Mouse (Mus musculus) liver, embryonic 15.5 days (tissue): ENCODE measurements around the gene Bid. TPM values are rescaled to one million over a fixed set of nuclear protein-coding genes. Genes with fewer than 3 reads are reported as not detected.

Experiments
- ATAC-seq: fragments of 200-750 bp; cut with Nextera tagmentation; 2 replicates; pipeline ENCODE4 v1.8.0; 2017; ENCODE audit warnings: moderate number of reproducible peaks, mild to moderate bottlenecking, moderate library complexity; ENCODE audit not compliant: insufficient read depth
- H3K27ac ChIP-seq: fragments of 300-500 bp; sonication (generic); replicated peaks from 2 replicates; pipeline ENCODE4 v1.5.1; 2015; ENCODE audit warnings: mild to moderate bottlenecking, inconsistent platforms
- H3K27me3 ChIP-seq: fragments of 300-500 bp; sonication (generic); 2 replicates; pipeline ENCODE4 v1.6.1; 2015; ENCODE audit warnings: mild to moderate bottlenecking, inconsistent platforms
- H3K36me3 ChIP-seq: fragments of 300-500 bp; sonication (generic); replicated peaks from 2 replicates; pipeline ENCODE4 v1.6.1; 2015; ENCODE audit warnings: moderate library complexity, mild to moderate bottlenecking, inconsistent platforms
- H3K4me1 ChIP-seq: fragments of 300-500 bp; sonication (generic); replicated peaks from 2 replicates; pipeline ENCODE4 v1.6.1; 2015; ENCODE audit warnings: inconsistent platforms
- H3K4me2 ChIP-seq: fragments of 300-500 bp; sonication (generic); 2 replicates; pipeline ENCODE4 v1.6.1; 2015; ENCODE audit warnings: moderate library complexity, mild to moderate bottlenecking, inconsistent platforms
- H3K4me3 ChIP-seq: fragments of 300-500 bp; sonication (generic); replicated peaks from 2 replicates; pipeline ENCODE4 v1.5.1; 2015; ENCODE audit warnings: mild to moderate bottlenecking, inconsistent platforms
- H3K9ac ChIP-seq: fragments of 300-500 bp; sonication (generic); 2 replicates; pipeline ENCODE4 v1.6.1; 2015; ENCODE audit warnings: moderate library complexity, mild to moderate bottlenecking, inconsistent platforms
- H3K9me3 ChIP-seq: fragments of 300-500 bp; sonication (generic); replicated peaks from 2 replicates; pipeline ENCODE4 v1.6.1; 2016; ENCODE audit warnings: inconsistent platforms
- WGBS: fragments of 180-500 bp; shearing (Covaris S2); methylation state at CpG from one replicate; pipeline ENCODE4 v1.1.7; 2015; ENCODE audit warnings: mixed read lengths; ENCODE audit not compliant: insufficient replicate concordance; 5-methylcytosine and 5-hydroxymethylcytosine counted together
- polyA plus RNA-seq: library from polyadenylated mRNA; unstranded; fragments of >200 nt; fragmentation: Nextera tagmentation; extraction: Ambion mirVana; gene quantifications from 2 replicates; pipeline ENCODE4 v1.2.1, GENCODE M21; 2015

Gene Bid
- polyA plus RNA-seq, 1 experiment from 2014 or later = 22.0 TPM

GRCm38 (mm10) chr6:120945510-120945909, 28.9 kb upstream of the Bid start:
- H3K4me3 ChIP-seq = no peak overlapping the region
- H3K4me1 ChIP-seq = peaks cover 4% of the 10 kb centered on the region; the same call in 1 of the 2 replicates
- no peak overlapping the region for H3K27ac ChIP-seq
- ATAC-seq = no peak
- 88% methylated on average over 9 of the region's 9 CpGs for whole genome bisulfite sequencing
- no peaks in the 10 kb centered on the region for H3K27me3 ChIP-seq
- no peak overlapping the region for H3K4me2 ChIP-seq
- H3K9ac ChIP-seq = no peak overlapping the region
- no peaks in the 10 kb centered on the region for H3K9me3 ChIP-seq
- H3K36me3 ChIP-seq = peaks cover 48% of the 10 kb centered on the region

GRCm38 (mm10) chr6:120943964-120944363, 27.3 kb upstream of the Bid start:
- Histone ChIP-seq H3K4me3 (no peak overlapping the region), H3K4me2 (no peak overlapping the region), H3K36me3 (peaks cover 33% of the 10 kb centered on the region), H3K9me3 (no peaks in the 10 kb centered on the region), H3K4me1 (peaks cover 4% of the 10 kb centered on the region; the same call in 1 of the 2 replicates), H3K9ac (no peak overlapping the region), H3K27ac (no peak overlapping the region), H3K27me3 (no peaks in the 10 kb centered on the region)
- WGBS = 75% methylated on average over 5 of the region's 5 CpGs
- ATAC-seq = no peak

- ATAC-seq = no peak
- WGBS = 47% methylated on average over 10 of the region's 10 CpGs
- Histone ChIP-seq H3K9ac (no peak overlapping the region), H3K4me1 (peaks cover 6% of the 10 kb centered on the region; the same call in 1 of the 2 replicates), H3K9me3 (no peaks in the 10 kb centered on the region), H3K36me3 (peaks cover 29% of the 10 kb centered on the region), H3K4me3 (no peak overlapping the region), H3K27me3 (no peaks in the 10 kb centered on the region), H3K27ac (no peak overlapping the region), H3K4me2 (no peak overlapping the region)
Observed at GRCm38 (mm10) chr6:120943551-120943950, 26.9 kb upstream of the Bid start.

GRCm38 (mm10) chr6:120943079-120943478, 26.4 kb upstream of the Bid start:
- no peak for ATAC-seq
- Histone ChIP-seq H3K4me3 (no peak overlapping the region), H3K9ac (no peak overlapping the region), H3K9me3 (no peaks in the 10 kb centered on the region), H3K27ac (no peak overlapping the region), H3K4me2 (no peak overlapping the region), H3K36me3 (peaks cover 24% of the 10 kb centered on the region), H3K4me1 (peaks cover 11% of the 10 kb centered on the region; the same call in 1 of the 2 replicates), H3K27me3 (no peaks in the 10 kb centered on the region)
- WGBS = 70% methylated on average over 2 of the region's 2 CpGs

GRCm38 (mm10) chr6:120941575-120941974, 24.9 kb upstream of the Bid start:
- no peak for ATAC-seq
- no peaks in the 10 kb centered on the region for H3K27me3 ChIP-seq

GRCm38 (mm10) chr6:120941084-120941481, 24.4 kb upstream of the Bid start:
- Histone ChIP-seq H3K36me3 (peaks cover 17% of the 10 kb centered on the region), H3K4me2 (no peak overlapping the region), H3K4me1 (peaks cover 12% of the 10 kb centered on the region; the same call in 1 of the 2 replicates), H3K4me3 (no peak overlapping the region), H3K27me3 (no peaks in the 10 kb centered on the region), H3K9me3 (no peaks in the 10 kb centered on the region), H3K27ac (no peak overlapping the region), H3K9ac (no peak overlapping the region)
- 88% methylated on average over 7 of the region's 7 CpGs for WGBS
- ATAC-seq = no peak

More at GRCm38 (mm10) chr6:120941575-120941974, 24.9 kb upstream of the Bid start:
- Histone ChIP-seq H3K27ac (no peak overlapping the region), H3K9me3 (no peaks in the 10 kb centered on the region), H3K4me1 (peaks cover 12% of the 10 kb centered on the region; the same call in 1 of the 2 replicates), H3K9ac (no peak overlapping the region), H3K36me3 (peaks cover 17% of the 10 kb centered on the region; the same call in 1 of the 2 replicates), H3K4me2 (no peak overlapping the region), H3K4me3 (no peak overlapping the region)
- 91% methylated on average over 13 of the region's 13 CpGs for WGBS

- peaks cover 12% of the 10 kb centered on the region; the same call in 1 of the 2 replicates for H3K4me1 ChIP-seq
- peaks cover 13% of the 10 kb centered on the region for H3K36me3 ChIP-seq
- no peak overlapping the region for H3K4me2 ChIP-seq
- no peaks in the 10 kb centered on the region for H3K9me3 ChIP-seq
- no peaks in the 10 kb centered on the region for H3K27me3 ChIP-seq
- no peak overlapping the region for H3K9ac ChIP-seq
- WGBS = 80% methylated on average over 7 of the region's 7 CpGs
- no peak overlapping the region for H3K4me3 ChIP-seq
- no peak for ATAC-seq
- no peak overlapping the region for H3K27ac ChIP-seq
Observed at GRCm38 (mm10) chr6:120940446-120941083, 23.9 kb upstream of the Bid start.

GRCm38 (mm10) chr6:120939783-120940182, 23.1 kb upstream of the Bid start:
- no peaks in the 10 kb centered on the region for H3K27me3 ChIP-seq
- H3K4me1 ChIP-seq = peaks cover 12% of the 10 kb centered on the region; the same call in 1 of the 2 replicates
- no peak for ATAC-seq
- H3K4me3 ChIP-seq = no peak overlapping the region
- H3K9me3 ChIP-seq = no peaks in the 10 kb centered on the region
- H3K36me3 ChIP-seq = peaks cover 9% of the 10 kb centered on the region
- H3K27ac ChIP-seq = no peak overlapping the region
- no peak overlapping the region for H3K9ac ChIP-seq
- WGBS = 84% methylated on average over 3 of the region's 3 CpGs
- no peak overlapping the region for H3K4me2 ChIP-seq

- Histone ChIP-seq H3K36me3 (peaks cover 18% of the 10 kb centered on the region), H3K9ac (no peak overlapping the region), H3K4me1 (peaks cover 12% of the 10 kb centered on the region; the same call in 1 of the 2 replicates), H3K27ac (no peak overlapping the region), H3K9me3 (no peaks in the 10 kb centered on the region), H3K27me3 (no peaks in the 10 kb centered on the region), H3K4me2 (no peak overlapping the region), H3K4me3 (no peak overlapping the region)
- WGBS = 82% methylated on average over 12 of the region's 12 CpGs
- no peak for ATAC-seq
Observed at GRCm38 (mm10) chr6:120938763-120939450, 22.3 kb upstream of the Bid start.

- no peak for ATAC-seq
- H3K9me3 ChIP-seq = no peaks in the 10 kb centered on the region
- H3K4me3 ChIP-seq = no peak overlapping the region
- no peaks in the 10 kb centered on the region for H3K27me3 ChIP-seq
- peaks cover 8% of the 10 kb centered on the region for H3K4me1 ChIP-seq
- no peak overlapping the region for H3K27ac ChIP-seq
- H3K4me2 ChIP-seq = no peak overlapping the region
- 76% methylated on average over 11 of the region's 11 CpGs for WGBS
- no peak overlapping the region for H3K9ac ChIP-seq
- peaks cover 23% of the 10 kb centered on the region for H3K36me3 ChIP-seq
Observed at GRCm38 (mm10) chr6:120937999-120938608, 21.5 kb upstream of the Bid start.

- Histone ChIP-seq H3K9ac (no peak overlapping the region), H3K27ac (no peak overlapping the region), H3K4me2 (no peak overlapping the region), H3K9me3 (no peaks in the 10 kb centered on the region), H3K36me3 (peaks cover 28% of the 10 kb centered on the region), H3K27me3 (no peaks in the 10 kb centered on the region), H3K4me3 (no peak overlapping the region), H3K4me1 (peaks cover 8% of the 10 kb centered on the region)
- ATAC-seq = no peak
- WGBS = 79% methylated on average over 16 of the region's 16 CpGs
Observed at GRCm38 (mm10) chr6:120937104-120937617, 20.5 kb upstream of the Bid start.
